Mouse (Mus musculus): ENCODE data around the gene C330007P06Rik. TPM values are rescaled to one million over a fixed set of nuclear protein-coding genes. Genes with fewer than 3 reads are reported as not detected.
A peak's percentile ranks its signal among the peaks of the same experiment; 100 is the strongest.
"Not testable (repeated sequence)": the region's sequence is repeated elsewhere in the genome, so short reads cannot be mapped to it uniquely, and the experiment has no call there.

Gene C330007P06Rik
- total RNA-seq (2021), result 10 to 100 TPM; 12.0 TPM
- long read RNA-seq, experiment 1, transcript C330007P06Rik-202 (7 exons, 3,340 nt), result major isoform, 9 of 9 reads
- long read RNA-seq, experiment 1, partial matches to known transcripts, result 0 of 9 reads
- long read RNA-seq, experiment 1, other reads (novel, unspliced or antisense), result 0 of 9 reads
- long read RNA-seq, experiment 2, transcript C330007P06Rik-202 (7 exons, 3,340 nt), result major isoform, 9 of 11 reads
- long read RNA-seq, experiment 2, partial matches to known transcripts, result 0 of 11 reads
- long read RNA-seq, experiment 2, other reads (novel, unspliced or antisense), result 2 of 11 reads

- Histone ChIP-seq H3K27ac (peak within 1 kb of the TSS; percentile 89), H3K4me3 (peak within 1 kb of the TSS; percentile 87)
- intact Hi-C loops (cut with DNase I), result no loop called here
- TF ChIP-seq CTCF (IDR thresholded peaks at IDR 0.05), result no peak
- DNase-seq, result no peak
Measured at GRCm38 (mm10) chrX:36873765-36874164, at the start of gene C330007P06Rik, which contains the start of gene Ube2a. TSS of gene C330007P06Rik (minus strand) at chrX:36874111. TSS of gene Ube2a (plus strand) at chrX:36873900.

- Histone ChIP-seq H3K27ac (no peak overlapping the region), H3K4me3 (no peak overlapping the region)
- no peak for TF ChIP-seq CTCF (IDR thresholded peaks at IDR 0.05)
- DNase-seq, result no peak
- intact Hi-C loops (cut with DNase I), result no loop called here
Measured at GRCm38 (mm10) chrX:36921346-36921745, 47.4 kb upstream of the C330007P06Rik start.

DNA sequence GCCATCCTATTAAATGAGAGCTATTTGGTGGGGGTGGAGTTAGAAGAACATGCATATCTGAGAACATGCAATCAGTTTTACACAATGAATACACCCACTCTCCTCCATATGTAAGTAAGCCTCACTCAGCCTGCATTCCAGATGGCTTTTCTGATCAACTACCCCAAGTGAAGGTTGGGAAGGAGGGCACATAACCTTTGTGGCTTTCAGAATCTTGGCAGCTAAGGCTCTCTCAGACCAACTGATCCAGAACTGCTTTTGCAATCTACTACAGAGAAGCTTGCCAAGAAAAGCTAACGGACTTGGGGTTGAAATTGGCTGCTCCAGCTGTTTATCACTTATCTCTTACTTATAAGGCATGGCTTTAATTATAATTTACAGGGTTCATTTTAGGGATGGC, 43.8 kb upstream of the C330007P06Rik start:
- Histone ChIP-seq H3K4me3 (no peak overlapping the region), H3K27ac (no peak overlapping the region)
- no peak for DNase-seq
- intact Hi-C loops (cut with DNase I), result loop anchor here (10.0 kb wide), 1 partner anchor 67 kb away; no protein-coding TSS in a partner anchor
- TF ChIP-seq CTCF (IDR thresholded peaks at IDR 0.05), result no peak

DNA sequence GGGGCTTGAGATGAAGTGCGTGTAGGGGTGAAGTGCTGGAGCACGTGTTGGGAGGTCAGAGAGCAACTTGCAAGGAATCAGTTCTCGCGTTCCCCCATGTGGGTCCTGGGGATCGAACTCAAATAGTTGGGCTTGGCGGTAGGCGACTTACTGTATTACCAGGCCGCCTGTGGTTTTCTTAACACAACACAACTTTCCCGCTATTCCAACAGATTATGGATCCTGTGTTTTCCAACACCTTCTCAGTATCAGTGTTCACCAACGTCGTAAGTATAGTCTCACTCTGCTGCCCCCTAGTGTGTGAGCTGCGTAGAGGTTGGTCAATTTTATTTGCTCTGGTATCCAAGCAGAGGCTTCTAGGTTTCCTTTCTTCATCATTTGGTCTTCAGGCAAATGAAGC, 37.4 kb upstream of the C330007P06Rik start:
- intact Hi-C loops (cut with DNase I), result loop anchor here (10.0 kb wide), 1 partner anchor 73 kb away; no protein-coding TSS in a partner anchor
- peak; percentile 39 for DNase-seq
- no peak overlapping the region for H3K4me3 ChIP-seq
- no peak overlapping the region for H3K27ac ChIP-seq
- peak; percentile 67 for TF ChIP-seq CTCF (IDR thresholded peaks at IDR 0.05)

- intact Hi-C loops (cut with DNase I), result loop anchor here (5.0 to 10.0 kb wide), 2 partner anchors 74 to 142 kb away; no protein-coding TSS in a partner anchor
- no peak for DNase-seq
- no peak overlapping the region for H3K4me3 ChIP-seq
- H3K27ac ChIP-seq, result no peak overlapping the region
- peak; percentile 27; the same call in 1 of the 2 replicates for TF ChIP-seq CTCF (IDR thresholded peaks at IDR 0.05)
Measured at GRCm38 (mm10) chrX:36906539-36906938, 32.6 kb upstream of the C330007P06Rik start.

DNA sequence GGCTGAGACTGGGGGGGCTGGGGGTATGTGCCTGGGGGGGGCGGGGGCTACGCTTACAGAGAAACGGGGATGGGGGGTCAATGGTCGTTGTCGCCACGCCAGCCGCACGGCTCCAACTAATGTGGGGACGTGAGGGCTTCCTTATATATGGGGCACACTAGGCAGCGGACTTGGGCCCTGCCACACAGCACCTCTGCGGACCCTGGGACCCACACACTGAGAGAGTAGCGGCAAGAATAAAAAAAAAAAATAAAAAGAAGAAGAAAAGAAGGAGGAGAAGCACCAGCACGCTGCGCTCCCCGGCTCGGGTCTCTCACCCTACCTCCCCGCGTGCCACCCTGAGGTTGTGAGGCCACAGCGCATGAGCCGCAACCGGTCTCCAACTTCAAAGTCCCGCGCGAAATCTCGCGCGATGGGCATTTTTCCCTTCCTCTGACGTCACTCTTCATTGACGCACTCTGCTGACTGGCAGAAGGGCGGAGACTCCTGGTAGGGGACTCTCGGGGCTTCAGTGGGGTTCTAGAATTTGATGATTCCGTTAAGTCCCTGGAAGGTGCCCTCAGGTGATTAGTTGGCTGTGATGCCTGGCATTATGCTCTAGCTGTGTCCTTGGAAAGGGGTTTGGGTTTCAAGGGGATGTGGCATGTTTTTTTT, 29.3 kb upstream of the C330007P06Rik start:
- peak; percentile 92 for DNase-seq
- intact Hi-C loops (cut with DNase I), result loop anchor here (5.0 to 10.0 kb wide), 2 partner anchors 41 to 138 kb away; no protein-coding TSS in a partner anchor
- no peak for TF ChIP-seq CTCF (IDR thresholded peaks at IDR 0.05)
- Histone ChIP-seq H3K27ac (peak overlapping the region; percentile 92), H3K4me3 (peak overlapping the region; percentile 84)

DNA sequence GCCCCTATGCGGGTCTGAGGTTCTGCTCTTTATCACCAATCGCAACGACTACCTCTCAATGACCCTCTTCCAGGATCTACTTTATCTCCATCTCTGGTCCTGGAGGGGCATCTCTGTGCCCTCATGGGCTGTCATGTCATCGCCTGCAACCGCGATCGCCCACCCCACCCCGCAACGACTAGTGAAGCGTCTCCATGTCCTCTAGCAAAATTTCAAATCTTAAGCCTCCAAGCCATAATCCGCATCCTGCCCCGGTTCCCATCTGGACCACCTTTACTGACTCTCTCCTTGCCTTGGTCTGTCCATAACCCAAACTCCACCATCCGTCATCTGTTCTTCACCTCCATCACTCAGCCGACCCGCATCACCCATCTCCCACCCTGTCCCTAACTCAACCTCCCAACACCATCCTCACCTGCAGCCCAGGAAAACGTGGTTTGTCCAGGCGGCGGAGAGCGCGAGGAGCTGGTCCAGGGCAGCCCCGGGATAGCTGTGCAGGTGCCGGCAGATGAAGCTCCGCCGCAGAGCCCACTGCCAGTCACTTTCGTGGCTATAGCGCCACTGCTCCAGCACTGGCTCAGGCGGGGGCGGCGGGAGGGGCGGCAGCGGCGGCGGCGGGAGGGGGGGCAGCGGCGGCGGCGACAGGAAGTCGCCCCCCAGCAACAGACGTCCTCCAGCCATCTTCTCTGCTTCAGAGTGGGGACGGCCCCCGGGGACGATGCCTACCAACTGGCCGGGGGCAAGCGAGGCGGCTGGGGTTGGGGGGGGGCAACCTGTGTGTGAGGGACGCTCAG, 28.6 kb upstream of the C330007P06Rik start, which contains the start of gene Nkrf:
Gene Nkrf (minus strand): TSS at position 579 of the 794 bp plus-strand sequence.
- TF ChIP-seq CTCF (IDR thresholded peaks at IDR 0.05), result no peak
- H3K27ac ChIP-seq, result peak within 1 kb of the TSS; percentile 92
- peak; percentile 54 for DNase-seq

GRCm38 (mm10) chrX:36901655-36902054, 27.7 kb upstream of the C330007P06Rik start:
- TF ChIP-seq CTCF (IDR thresholded peaks at IDR 0.05), result no peak

More for the DNA sequence above, 28.6 kb upstream of the C330007P06Rik start, which contains the start of gene Nkrf:
- intact Hi-C loops (cut with DNase I), result loop anchor here (5.0 to 10.0 kb wide), 2 partner anchors 40 to 138 kb away; no protein-coding TSS in a partner anchor
- peak within 1 kb of the TSS; percentile 84 for H3K4me3 ChIP-seq

GRCm38 (mm10) chrX:36898931-36899330, 25.0 kb upstream of the C330007P06Rik start:
- intact Hi-C loops (cut with DNase I); DNase-seq; H3K27ac ChIP-seq; H3K4me3 ChIP-seq: not testable (repeated sequence)
- peak; percentile 55 for TF ChIP-seq CTCF (IDR thresholded peaks at IDR 0.05)

More at GRCm38 (mm10) chrX:36901655-36902054, 27.7 kb upstream of the C330007P06Rik start:
- DNase-seq, result no peak
- H3K4me3 ChIP-seq, result no peak overlapping the region
- H3K27ac ChIP-seq, result no peak overlapping the region
- intact Hi-C loops (cut with DNase I), result loop anchor here (5.0 to 10.0 kb wide), 2 partner anchors 39 to 137 kb away; no protein-coding TSS in a partner anchor

- peak; percentile 34; the same call in 1 of the 2 replicates for TF ChIP-seq CTCF (IDR thresholded peaks at IDR 0.05)
- Histone ChIP-seq H3K27ac (no peak overlapping the region), H3K4me3 (no peak overlapping the region)
- DNase-seq, result no peak
- intact Hi-C loops (cut with DNase I), result no loop called here
Measured at GRCm38 (mm10) chrX:36884719-36885118, 10.8 kb upstream of the C330007P06Rik start.

DNA sequence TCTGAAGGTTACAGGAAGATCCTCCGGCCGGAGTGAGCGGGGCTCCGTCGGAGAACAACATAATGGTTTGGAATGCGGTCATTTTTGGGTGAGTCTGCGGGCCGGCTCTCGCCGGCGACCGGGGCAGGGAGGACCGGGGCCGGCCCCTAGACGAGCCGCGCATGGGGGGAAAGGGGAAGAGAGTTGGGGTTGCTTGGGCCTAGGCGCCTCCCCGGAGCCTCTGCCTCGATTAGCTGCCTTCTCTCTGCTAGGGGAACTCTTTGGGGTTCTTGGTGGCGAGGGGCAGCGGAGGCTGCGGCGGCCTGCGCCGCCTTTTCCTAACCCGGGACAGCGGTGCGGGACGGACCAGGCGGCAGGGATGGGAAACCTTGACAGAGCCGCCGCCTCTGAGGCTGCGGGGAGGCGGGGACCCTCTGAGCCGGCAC, 805 bp upstream of the C330007P06Rik start:
- peak; percentile 24 for DNase-seq
- Histone ChIP-seq H3K27ac (peak overlapping the region; percentile 89), H3K4me3 (peak overlapping the region; percentile 87)
- TF ChIP-seq CTCF (IDR thresholded peaks at IDR 0.05), result no peak
- intact Hi-C loops (cut with DNase I), result no loop called here

DNA sequence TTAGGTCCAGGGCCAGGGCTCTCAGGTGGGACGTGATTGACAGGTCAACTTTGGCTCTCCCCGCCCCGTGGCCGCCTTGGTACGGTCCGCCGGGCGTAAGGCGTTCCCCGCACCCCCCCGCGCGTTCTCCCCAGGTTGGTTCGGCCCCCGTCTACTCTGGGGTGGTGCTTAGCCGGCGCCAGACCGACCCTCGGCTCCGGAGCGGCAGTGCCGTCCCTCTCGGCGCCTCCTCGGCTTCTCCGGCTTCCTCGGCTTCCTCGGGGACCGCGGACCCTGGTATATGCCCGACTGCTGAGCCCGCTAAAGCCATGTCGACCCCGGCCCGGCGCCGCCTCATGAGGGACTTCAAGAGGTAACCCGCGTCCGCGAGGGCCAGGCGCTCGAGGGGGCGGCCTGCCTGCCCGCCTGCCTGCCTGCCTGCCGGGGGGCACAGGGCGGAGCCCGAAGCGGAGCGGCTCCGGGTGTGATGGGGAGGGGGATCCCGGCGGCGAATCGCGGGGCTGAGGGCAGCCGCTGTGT, 326 bp upstream of the C330007P06Rik start:
- intact Hi-C loops (cut with DNase I), result no loop called here
- Histone ChIP-seq H3K27ac (peak overlapping the region; percentile 89), H3K4me3 (peak overlapping the region; percentile 87)
- peak; percentile 94 for DNase-seq
- TF ChIP-seq CTCF (IDR thresholded peaks at IDR 0.05), result no peak
